Mouse (Mus musculus): ENCODE measurements around the gene Nup43. TPM values are rescaled to one million over a fixed set of nuclear protein-coding genes. Genes with fewer than 3 reads are reported as not detected.

The Nup43 gene
- polyA plus RNA-seq, 1 experiment from 2014 or later, result 35.4 TPM

DNA sequence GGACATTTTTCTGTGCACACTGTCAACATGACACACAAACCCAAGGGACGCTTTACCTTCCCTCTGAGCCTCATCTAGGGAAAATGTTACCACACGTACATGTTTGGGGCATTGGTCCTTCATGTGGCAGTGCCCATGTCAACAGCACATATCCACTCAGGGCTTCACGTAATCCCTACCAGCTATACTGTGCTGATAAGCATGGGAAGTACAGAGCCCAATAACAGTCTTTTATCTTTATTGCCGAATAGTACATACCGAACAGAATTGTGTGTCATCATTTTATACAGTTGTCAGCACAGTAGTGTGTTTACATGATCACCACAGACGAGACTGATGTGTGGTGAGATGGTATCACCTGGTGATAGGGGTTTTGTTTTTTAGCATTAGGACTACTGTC, 19.6 kb downstream of the Nup43 start:
- Histone ChIP-seq H3K27me3 (ENCODE audit: control insufficient read depth, insufficient read depth, low read length) (no peaks in the 10 kb centered on the region), H3K9me3 (ENCODE audit: control insufficient read depth, low read length) (no peaks in the 10 kb centered on the region), H3K27ac (replicated peaks in 1 of 2; ENCODE audit: control insufficient read depth in 1 of 2, insufficient read depth in 1 of 2, low read depth in 2 of 2, low read length in 2 of 2) (no peak overlapping the region), H3K4me1 (ENCODE audit: control insufficient read depth in 2 of 2, insufficient read depth in 2 of 2, low read length in 2 of 2) (peaks cover 4 to 39% of the 10 kb centered on the region in 2 experiments; a peak in 3 of 4 replicates), H3K4me3 (ENCODE audit: control insufficient read depth in 1 of 2, insufficient read depth in 1 of 2, low read depth in 1 of 2, low read length in 2 of 2) (no peak overlapping the region), H3K4me2 (ENCODE audit: low read length) (no peak overlapping the region), H3K9ac (ENCODE audit: low read length) (no peak overlapping the region), H3K36me3 (ENCODE audit: control insufficient read depth, insufficient read depth, low read length) (peaks cover 10% of the 10 kb centered on the region)
- 68% methylated on average over 6 of the region's 6 CpGs for WGBS
- no peak for ATAC-seq (ENCODE audit: insufficient number of reproducible peaks, insufficient read depth, low FRiP score, low read depth)

DNA sequence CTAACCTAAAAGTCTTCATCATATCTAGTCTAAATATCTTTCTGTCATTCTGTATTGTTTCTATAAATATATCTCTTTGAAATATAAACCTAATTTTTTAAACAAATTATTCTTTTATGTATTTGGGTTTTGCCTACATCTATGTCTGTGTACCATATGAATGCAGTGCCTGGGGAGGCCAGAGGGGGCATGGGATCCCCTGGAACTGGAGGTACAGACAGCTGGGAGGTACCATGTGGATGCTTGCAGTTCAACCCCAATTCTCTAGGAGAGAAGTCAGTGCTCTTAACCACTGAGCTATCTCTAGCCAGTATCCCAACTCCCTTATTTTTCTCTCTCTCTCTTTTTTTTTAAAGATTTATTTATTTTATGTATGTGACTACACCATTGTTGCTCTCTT, 28.0 kb downstream of the Nup43 start:
- Histone ChIP-seq H3K36me3 (ENCODE audit: control insufficient read depth, insufficient read depth, low read length) (peaks cover 90% of the 10 kb centered on the region), H3K4me3 (ENCODE audit: control insufficient read depth in 1 of 2, insufficient read depth in 1 of 2, low read depth in 1 of 2, low read length in 2 of 2) (no peak overlapping the region), H3K4me1 (ENCODE audit: control insufficient read depth in 2 of 2, insufficient read depth in 2 of 2, low read length in 2 of 2) (peaks cover 0 to 7% of the 10 kb centered on the region in 2 experiments; a peak in 2 of 4 replicates), H3K27me3 (ENCODE audit: control insufficient read depth, insufficient read depth, low read length) (no peaks in the 10 kb centered on the region), H3K4me2 (ENCODE audit: low read length) (no peak overlapping the region), H3K9me3 (ENCODE audit: control insufficient read depth, low read length) (no peaks in the 10 kb centered on the region), H3K9ac (ENCODE audit: low read length) (no peak overlapping the region), H3K27ac (replicated peaks in 1 of 2; ENCODE audit: control insufficient read depth in 1 of 2, insufficient read depth in 1 of 2, low read depth in 2 of 2, low read length in 2 of 2) (no peak overlapping the region)
- ATAC-seq (ENCODE audit: insufficient number of reproducible peaks, insufficient read depth, low FRiP score, low read depth), result no peak

DNA sequence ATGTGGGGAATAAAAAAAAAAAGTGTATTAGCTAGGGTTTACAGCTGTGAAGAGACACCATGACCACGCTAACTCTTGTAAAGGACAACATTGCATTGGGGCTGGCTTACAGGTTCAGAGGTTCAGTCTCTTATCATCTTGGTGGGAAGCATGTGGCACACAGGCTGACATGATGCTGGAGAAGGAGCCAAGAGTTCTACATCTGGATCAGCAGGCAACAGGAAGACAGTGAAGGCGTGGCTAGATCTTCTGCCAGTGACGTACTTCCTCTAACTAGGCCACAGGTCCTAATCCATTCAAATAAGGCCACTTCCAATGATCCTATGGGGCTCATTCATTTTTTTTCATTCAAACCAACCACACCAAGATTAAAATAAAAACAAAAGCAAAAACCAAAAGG, 32.8 kb downstream of the Nup43 start:
- H3K27ac ChIP-seq (replicated peaks in 1 of 2; ENCODE audit: control insufficient read depth in 1 of 2, insufficient read depth in 1 of 2, low read depth in 2 of 2, low read length in 2 of 2), result no peak overlapping the region
- no peak overlapping the region for H3K4me3 ChIP-seq (ENCODE audit: control insufficient read depth in 1 of 2, insufficient read depth in 1 of 2, low read depth in 1 of 2, low read length in 2 of 2)
- no peak overlapping the region for H3K9ac ChIP-seq (ENCODE audit: low read length)
- H3K4me1 ChIP-seq (ENCODE audit: control insufficient read depth in 2 of 2, insufficient read depth in 2 of 2, low read length in 2 of 2), result no peaks in the 10 kb centered on the region
- no peaks in the 10 kb centered on the region for H3K9me3 ChIP-seq (ENCODE audit: control insufficient read depth, low read length)
- peaks cover 96% of the 10 kb centered on the region for H3K36me3 ChIP-seq (ENCODE audit: control insufficient read depth, insufficient read depth, low read length)
- H3K27me3 ChIP-seq (ENCODE audit: control insufficient read depth, insufficient read depth, low read length), result no peaks in the 10 kb centered on the region
- 81% methylated on average over 3 of the region's 3 CpGs for WGBS
- H3K4me2 ChIP-seq (ENCODE audit: low read length), result no peak overlapping the region
- no peak for ATAC-seq (ENCODE audit: insufficient number of reproducible peaks, insufficient read depth, low FRiP score, low read depth)

DNA sequence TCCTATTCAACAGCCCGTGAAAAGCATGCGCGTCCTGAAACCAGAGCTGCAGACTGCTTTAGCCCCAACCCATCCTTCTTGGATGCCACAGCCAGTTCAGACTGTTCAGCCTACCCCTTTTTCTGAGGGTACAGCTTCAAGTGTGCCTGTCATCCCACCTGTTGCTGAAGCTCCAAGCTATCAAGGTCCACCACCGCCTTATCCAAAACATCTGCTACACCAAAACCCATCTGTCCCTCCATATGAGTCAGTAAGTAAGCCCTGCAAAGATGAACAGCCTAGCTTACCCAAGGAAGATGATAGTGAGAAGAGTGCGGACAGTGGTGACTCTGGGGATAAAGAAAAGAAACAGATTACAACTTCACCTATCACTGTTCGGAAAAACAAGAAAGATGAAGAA, 35.3 kb downstream of the Nup43 start:
- ATAC-seq (ENCODE audit: insufficient number of reproducible peaks, insufficient read depth, low FRiP score, low read depth), result no peak
- H3K27me3 ChIP-seq (ENCODE audit: control insufficient read depth, insufficient read depth, low read length), result no peaks in the 10 kb centered on the region
- no peak overlapping the region for H3K4me3 ChIP-seq (ENCODE audit: control insufficient read depth in 1 of 2, insufficient read depth in 1 of 2, low read depth in 1 of 2, low read length in 2 of 2)
- H3K36me3 ChIP-seq (ENCODE audit: control insufficient read depth, insufficient read depth, low read length), result peaks cover 97% of the 10 kb centered on the region
- no peak overlapping the region for H3K27ac ChIP-seq (replicated peaks in 1 of 2; ENCODE audit: control insufficient read depth in 1 of 2, insufficient read depth in 1 of 2, low read depth in 2 of 2, low read length in 2 of 2)
- 85% methylated on average over 6 of the region's 6 CpGs for WGBS
- no peaks in the 10 kb centered on the region for H3K4me1 ChIP-seq (ENCODE audit: control insufficient read depth in 2 of 2, insufficient read depth in 2 of 2, low read length in 2 of 2)
- H3K9me3 ChIP-seq (ENCODE audit: control insufficient read depth, low read length), result no peaks in the 10 kb centered on the region
- H3K4me2 ChIP-seq (ENCODE audit: low read length), result no peak overlapping the region
- no peak overlapping the region for H3K9ac ChIP-seq (ENCODE audit: low read length)

DNA sequence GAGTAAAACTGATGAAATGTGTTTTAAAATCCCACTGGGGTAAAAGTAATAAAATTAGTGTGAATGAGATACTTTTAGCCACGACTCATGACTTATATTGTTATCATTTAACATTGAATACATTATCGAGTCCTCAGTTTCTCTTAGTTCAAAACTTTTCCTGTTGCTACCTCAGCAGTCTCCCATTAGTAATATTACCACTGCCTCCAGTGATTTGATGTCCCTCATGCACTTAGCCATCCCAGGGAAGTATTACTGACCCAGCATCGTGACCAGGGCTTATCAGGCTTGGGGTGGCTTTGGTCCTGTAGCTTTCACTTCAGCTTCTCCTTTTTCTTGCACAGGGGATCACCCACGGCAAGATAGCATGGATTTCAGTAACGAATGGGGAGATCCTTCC, 42.8 kb downstream of the Nup43 start:
- ATAC-seq (ENCODE audit: insufficient number of reproducible peaks, insufficient read depth, low FRiP score, low read depth), result no peak
- H3K27me3 ChIP-seq (ENCODE audit: control insufficient read depth, insufficient read depth, low read length), result no peaks in the 10 kb centered on the region
- H3K4me2 ChIP-seq (ENCODE audit: low read length), result no peak overlapping the region
- no peak overlapping the region for H3K4me3 ChIP-seq (ENCODE audit: control insufficient read depth in 1 of 2, insufficient read depth in 1 of 2, low read depth in 1 of 2, low read length in 2 of 2)
- H3K36me3 ChIP-seq (ENCODE audit: control insufficient read depth, insufficient read depth, low read length), result peaks cover 91% of the 10 kb centered on the region
- WGBS, result 91% methylated on average over 5 of the region's 5 CpGs
- no peaks in the 10 kb centered on the region for H3K9me3 ChIP-seq (ENCODE audit: control insufficient read depth, low read length)
- no peak overlapping the region for H3K9ac ChIP-seq (ENCODE audit: low read length)
- H3K27ac ChIP-seq (replicated peaks in 1 of 2; ENCODE audit: control insufficient read depth in 1 of 2, insufficient read depth in 1 of 2, low read depth in 2 of 2, low read length in 2 of 2), result no peak overlapping the region
- H3K4me1 ChIP-seq (ENCODE audit: control insufficient read depth in 2 of 2, insufficient read depth in 2 of 2, low read length in 2 of 2), result no peaks in the 10 kb centered on the region

DNA sequence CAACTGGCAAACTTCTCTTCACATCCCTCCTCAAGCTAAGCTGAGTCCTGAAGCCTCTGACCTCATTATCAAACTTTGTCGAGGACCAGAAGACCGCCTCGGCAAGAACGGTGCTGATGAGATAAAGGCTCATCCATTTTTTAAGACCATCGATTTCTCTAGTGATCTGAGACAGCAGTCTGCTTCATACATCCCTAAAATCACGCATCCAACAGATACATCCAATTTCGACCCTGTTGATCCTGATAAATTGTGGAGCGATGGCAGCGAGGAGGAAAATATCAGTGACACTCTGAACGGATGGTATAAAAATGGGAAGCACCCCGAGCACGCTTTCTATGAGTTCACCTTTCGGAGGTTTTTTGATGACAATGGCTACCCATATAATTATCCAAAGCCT, 45.2 kb downstream of the Nup43 start:
- no peaks in the 10 kb centered on the region for H3K27me3 ChIP-seq (ENCODE audit: control insufficient read depth, insufficient read depth, low read length)
- no peak overlapping the region for H3K9ac ChIP-seq (ENCODE audit: low read length)
- peaks cover 81% of the 10 kb centered on the region for H3K36me3 ChIP-seq (ENCODE audit: control insufficient read depth, insufficient read depth, low read length)
- 87% methylated on average over 13 of the region's 13 CpGs for WGBS
- H3K4me3 ChIP-seq (ENCODE audit: control insufficient read depth in 1 of 2, insufficient read depth in 1 of 2, low read depth in 1 of 2, low read length in 2 of 2), result no peak overlapping the region
- H3K4me2 ChIP-seq (ENCODE audit: low read length), result no peak overlapping the region
- no peaks in the 10 kb centered on the region for H3K9me3 ChIP-seq (ENCODE audit: control insufficient read depth, low read length)
- H3K4me1 ChIP-seq (ENCODE audit: control insufficient read depth in 2 of 2, insufficient read depth in 2 of 2, low read length in 2 of 2), result no peaks in the 10 kb centered on the region
- no peak for ATAC-seq (ENCODE audit: insufficient number of reproducible peaks, insufficient read depth, low FRiP score, low read depth)
- no peak overlapping the region for H3K27ac ChIP-seq (replicated peaks in 1 of 2; ENCODE audit: control insufficient read depth in 1 of 2, insufficient read depth in 1 of 2, low read depth in 2 of 2, low read length in 2 of 2)

DNA sequence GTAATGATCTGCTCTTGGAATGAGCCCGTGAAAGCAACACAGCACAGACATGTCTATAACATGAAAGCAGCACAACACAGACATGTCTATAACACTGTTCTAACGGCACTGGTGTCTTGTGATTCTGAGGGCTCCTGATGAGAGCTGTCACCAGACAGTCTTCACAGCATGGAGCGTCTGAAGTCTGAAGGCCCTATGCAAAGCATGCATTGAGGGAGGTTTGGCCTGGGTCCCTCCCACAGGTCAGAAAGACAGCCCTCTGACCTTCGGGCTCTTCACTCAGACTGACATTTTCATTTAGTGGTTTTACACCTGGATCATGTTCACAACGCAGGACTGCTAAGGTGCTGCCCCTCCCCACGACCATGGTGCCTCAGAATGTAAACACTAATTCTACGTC, 47.8 kb downstream of the Nup43 start:
- no peak for ATAC-seq (ENCODE audit: insufficient number of reproducible peaks, insufficient read depth, low FRiP score, low read depth)
- H3K4me2 ChIP-seq (ENCODE audit: low read length), result no peak overlapping the region
- no peak overlapping the region for H3K4me3 ChIP-seq (ENCODE audit: control insufficient read depth in 1 of 2, insufficient read depth in 1 of 2, low read depth in 1 of 2, low read length in 2 of 2)
- WGBS, result 84% methylated on average over 7 of the region's 7 CpGs
- H3K9ac ChIP-seq (ENCODE audit: low read length), result no peak overlapping the region
- H3K36me3 ChIP-seq (ENCODE audit: control insufficient read depth, insufficient read depth, low read length), result peaks cover 61% of the 10 kb centered on the region
- H3K4me1 ChIP-seq (ENCODE audit: control insufficient read depth in 2 of 2, insufficient read depth in 2 of 2, low read length in 2 of 2), result no peaks in the 10 kb centered on the region
- H3K27me3 ChIP-seq (ENCODE audit: control insufficient read depth, insufficient read depth, low read length), result no peaks in the 10 kb centered on the region
- no peaks in the 10 kb centered on the region for H3K9me3 ChIP-seq (ENCODE audit: control insufficient read depth, low read length)
- no peak overlapping the region for H3K27ac ChIP-seq (replicated peaks in 1 of 2; ENCODE audit: control insufficient read depth in 1 of 2, insufficient read depth in 1 of 2, low read depth in 2 of 2, low read length in 2 of 2)

DNA sequence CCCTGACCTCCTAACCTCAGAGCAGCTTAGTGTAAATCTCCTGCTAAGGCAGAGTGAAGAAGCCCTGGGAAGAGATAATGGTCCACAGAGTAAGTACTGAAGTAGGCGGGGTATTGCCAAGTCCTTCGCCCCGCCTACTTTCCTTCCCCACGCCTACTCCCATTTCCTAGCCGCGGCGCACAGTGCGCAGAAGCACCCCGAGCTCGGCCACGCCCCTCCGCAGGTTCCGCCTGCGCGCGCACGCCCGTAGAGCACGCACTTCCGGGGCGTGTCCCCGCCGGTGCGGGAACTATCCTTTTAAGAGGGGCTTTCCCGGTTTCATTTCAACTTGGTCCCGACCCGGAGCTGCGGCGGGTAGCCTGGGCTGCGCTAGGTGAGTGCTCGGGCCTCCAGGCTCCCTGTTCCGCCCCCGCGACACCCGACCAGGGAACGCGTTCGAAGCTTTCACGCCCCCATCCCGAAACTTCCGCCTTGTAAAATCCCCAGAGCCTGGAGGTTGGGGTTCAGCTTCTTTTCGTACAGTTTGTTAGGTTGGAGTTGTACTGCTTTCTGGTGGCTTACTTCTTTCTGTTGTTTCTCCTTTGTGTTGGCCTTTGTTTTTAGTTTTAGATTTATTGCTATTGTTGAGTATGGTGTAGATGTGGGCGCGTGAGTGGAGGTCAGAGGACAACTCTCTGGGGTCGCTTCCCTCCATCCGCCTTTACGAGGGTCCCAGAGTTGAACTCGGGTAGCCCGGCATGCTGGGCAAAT, 58.6 kb downstream of the Nup43 start, which contains the start of gene Katna1:
Katna1 (plus strand) TSS at position 250 of the 750 bp plus-strand sequence.
- Histone ChIP-seq H3K27me3 (ENCODE audit: control insufficient read depth, insufficient read depth, low read length) (no peaks in the 10 kb centered on the region), H3K9ac (ENCODE audit: low read length) (peak within 1 kb of the TSS; percentile 78), H3K4me2 (ENCODE audit: low read length) (peak within 1 kb of the TSS; percentile 92), H3K4me3 (ENCODE audit: control insufficient read depth in 1 of 2, insufficient read depth in 1 of 2, low read depth in 1 of 2, low read length in 2 of 2) (peak within 1 kb of the TSS; percentile 69 to 76), H3K9me3 (ENCODE audit: control insufficient read depth, low read length) (no peaks in the 10 kb centered on the region), H3K4me1 (ENCODE audit: control insufficient read depth in 2 of 2, insufficient read depth in 2 of 2, low read length in 2 of 2) (peaks cover 0 to 3% of the 10 kb centered on the region in 2 experiments; a peak in 2 of 4 replicates), H3K36me3 (ENCODE audit: control insufficient read depth, insufficient read depth, low read length) (no peaks in the 10 kb centered on the region), H3K27ac (replicated peaks in 1 of 2; ENCODE audit: control insufficient read depth in 1 of 2, insufficient read depth in 1 of 2, low read depth in 2 of 2, low read length in 2 of 2) (peak within 1 kb of the TSS in 1 of 2 experiments; percentile 28; a peak in 2 of 4 replicates)
- under 1% methylated on average over 49 of the region's 49 CpGs for WGBS
- peak; percentile 98 for ATAC-seq (ENCODE audit: insufficient number of reproducible peaks, insufficient read depth, low FRiP score, low read depth)

Data from heart, embryonic 14.5 days (tissue).